Mouse (Mus musculus) skeletal muscle tissue, adult 2 months (tissue): ENCODE measurements at regions not wholly inside any gene's neighbourhood (a gene's known extent, or its start where the extent isn't known, plus 50 kb on each side); places are given as distances from the start of the nearest gene placed in this dataset.
A peak's percentile ranks its signal among the peaks of the same experiment; 100 is the strongest.
"Not testable (repeated sequence)": the region's sequence is repeated elsewhere in the genome, so short reads cannot be mapped to it uniquely, and the experiment has no call there.

Source experiments
- DNase-seq: peaks from one replicate; pipeline ENCODE4 v3.0.0-alpha.2; 2012; ENCODE audit warnings: low read depth, low spot score

DNA sequence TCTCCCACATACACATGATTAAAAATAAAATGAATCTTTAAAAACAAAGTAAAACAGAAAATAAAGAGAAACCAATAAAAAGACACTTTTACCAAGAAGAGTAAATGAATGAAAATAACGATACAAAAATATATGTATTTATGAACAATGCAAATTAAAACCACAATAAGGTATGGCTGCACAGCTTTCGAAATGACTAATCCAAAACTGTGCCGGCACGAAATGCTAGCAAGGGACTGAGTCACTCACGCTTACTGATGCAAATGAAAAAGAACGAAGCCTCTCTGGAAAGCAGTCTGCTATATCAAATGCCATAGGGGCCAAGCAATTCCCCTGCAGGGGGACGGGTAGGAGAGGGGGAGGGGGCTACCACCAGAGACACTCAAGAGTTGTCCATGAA is 704.0 kb downstream of the 4930447A16Rik start:
- DNase-seq, result no peak

DNA sequence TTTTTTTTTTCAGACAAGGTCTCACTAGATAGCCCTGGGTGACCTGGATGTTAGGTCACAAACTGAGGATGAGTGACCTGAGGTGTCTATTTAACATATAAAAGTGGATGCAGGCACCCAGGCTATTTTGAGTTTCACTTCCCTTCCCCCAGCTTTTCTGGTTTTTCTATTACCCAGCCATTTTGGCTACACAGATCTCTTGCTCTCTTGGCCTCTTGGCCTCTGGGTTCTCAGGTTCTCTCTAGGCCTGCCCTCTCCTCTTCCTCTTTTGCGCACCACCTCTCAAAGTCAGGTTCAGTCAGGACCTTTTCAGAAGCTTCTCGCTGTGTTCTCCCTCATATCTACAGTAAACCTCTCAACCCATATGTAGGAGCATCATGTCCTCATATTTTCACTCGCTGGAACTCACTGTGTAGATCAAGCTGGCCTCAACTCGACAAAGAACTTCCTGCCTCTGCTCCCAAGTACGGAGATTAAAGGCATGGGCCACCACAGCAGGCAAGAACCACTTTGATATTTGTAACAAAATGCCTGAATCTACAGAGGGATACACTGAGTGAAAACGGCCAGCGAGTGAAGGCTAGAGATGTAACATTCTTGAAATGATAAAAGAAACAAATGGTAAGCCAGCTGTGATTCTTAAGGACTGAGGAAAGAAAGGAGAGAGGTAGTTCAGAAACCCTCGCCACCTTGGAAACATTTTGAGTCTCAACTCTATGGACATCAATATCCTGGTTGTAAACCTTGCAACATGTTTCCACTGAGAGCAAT is 704.7 kb downstream of the 4930447A16Rik start:
- no peak for DNase-seq

DNA sequence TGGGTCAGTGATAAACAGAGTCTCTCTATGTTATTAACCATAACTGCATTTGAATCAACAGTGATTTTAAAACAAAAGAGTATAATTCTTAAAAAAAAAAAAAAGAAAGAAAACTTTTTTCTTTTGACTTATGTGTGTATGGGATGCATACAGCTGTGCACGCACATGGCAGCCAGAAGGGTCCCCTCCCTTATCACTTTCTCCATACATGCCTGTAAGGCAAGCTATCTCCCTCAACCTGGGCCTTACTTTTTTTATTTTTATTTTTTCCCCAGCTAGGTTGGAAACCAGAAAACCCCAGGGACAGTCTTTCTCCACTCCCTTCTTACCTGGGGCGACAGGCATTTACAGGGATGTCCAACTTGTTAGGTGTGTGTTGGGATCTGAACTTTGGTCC is 705.3 kb downstream of the 4930447A16Rik start:
- no peak for DNase-seq

DNA sequence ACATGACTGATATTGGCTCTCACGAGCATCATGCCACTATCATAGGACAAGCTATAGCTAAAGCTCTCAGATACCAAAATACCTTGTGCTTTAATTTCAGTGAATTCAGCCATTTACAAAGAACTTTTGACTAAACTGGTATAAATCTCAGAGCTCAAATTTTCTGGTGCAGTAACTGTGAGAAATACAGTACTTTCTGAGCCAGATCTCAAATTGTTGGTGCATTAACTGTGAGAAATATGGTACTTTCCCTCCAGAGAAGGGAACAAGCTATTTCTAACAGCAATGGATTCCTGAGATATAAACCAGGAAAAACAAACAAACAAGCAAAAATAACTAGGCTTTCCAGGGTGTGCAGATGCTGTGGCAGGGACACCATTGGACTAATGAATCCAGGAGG is 714.3 kb downstream of the 4930447A16Rik start:
- no peak for DNase-seq

DNA sequence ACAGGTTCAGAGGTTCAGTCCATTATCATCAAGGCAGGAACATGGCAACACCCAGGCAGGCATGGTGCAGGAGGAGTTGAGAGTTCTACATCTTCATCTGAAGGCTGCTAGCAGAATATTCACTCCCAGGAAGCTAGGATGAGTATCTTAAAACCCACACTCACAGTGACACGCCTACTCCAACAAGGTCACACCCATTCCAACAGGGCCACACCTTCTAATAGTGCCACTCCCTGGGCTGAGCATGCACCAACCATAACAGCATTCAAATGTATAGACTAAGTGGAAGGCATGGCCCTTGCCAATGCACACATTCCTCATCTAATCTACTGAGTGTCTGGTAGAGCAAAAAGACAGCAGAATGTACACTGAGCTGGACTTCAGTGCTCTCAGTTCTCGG is 718.1 kb downstream of the 4930447A16Rik start:
- no peak for DNase-seq

DNA sequence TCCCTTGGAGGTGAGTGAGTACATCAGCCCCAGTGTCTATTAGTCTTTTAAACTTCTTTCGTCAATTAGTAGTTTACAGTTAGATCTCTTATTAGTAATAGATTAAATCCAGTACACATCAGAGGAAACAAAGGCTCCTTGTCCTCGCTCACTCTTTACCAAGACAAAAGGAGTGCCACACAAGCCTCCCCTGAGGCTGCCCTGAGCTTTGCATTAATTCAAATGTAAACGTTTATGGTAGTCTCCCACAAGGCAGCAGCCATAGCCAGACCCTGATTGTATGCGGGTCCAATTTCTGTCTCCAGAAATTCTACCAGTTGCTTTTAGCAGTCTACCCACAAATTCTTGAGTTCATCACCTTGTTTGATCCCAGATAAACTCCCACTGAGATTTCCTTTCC is 726.3 kb downstream of the 4930447A16Rik start:
- no peak for DNase-seq

DNA sequence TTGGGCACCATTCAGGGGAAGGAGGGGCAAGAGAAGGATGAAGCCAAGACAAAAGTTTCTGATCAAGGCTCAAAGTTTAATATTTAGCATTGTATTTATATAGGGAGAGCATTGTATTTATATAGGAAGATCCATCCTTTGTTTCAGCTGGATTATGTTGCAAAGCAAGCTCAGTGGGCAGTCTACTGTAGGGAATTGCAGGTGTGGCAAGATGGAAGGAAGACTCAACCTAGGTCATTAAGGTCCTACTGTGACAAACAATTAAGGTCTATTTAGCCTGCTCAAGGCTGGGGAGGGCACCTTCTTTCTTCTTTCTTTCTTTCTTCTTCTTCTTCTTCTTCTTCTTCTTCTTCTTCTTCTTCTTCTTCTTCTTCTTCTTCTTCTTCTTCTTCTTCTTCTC is 728.5 kb downstream of the 4930447A16Rik start:
- DNase-seq, result not testable (repeated sequence)

DNA sequence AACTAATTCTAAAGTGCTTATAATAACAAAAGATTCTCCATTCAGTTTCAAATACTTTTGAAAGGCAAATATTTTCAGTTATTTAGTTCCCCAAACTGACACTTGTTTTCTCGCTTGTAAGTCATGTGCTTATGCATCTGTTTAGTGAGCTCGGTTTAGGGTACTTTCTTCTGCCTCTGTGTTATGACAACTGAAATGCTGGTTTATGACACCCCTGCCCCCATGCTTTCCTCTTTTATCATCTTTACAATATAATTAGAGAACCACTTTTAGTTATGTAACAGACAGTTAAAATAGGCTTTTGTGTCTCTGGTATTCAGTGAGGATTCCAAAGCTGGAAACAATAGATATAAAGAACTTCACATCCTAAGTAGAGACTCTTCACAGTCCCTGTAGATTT is 733.8 kb downstream of the 4930447A16Rik start:
- DNase-seq, result no peak

DNA sequence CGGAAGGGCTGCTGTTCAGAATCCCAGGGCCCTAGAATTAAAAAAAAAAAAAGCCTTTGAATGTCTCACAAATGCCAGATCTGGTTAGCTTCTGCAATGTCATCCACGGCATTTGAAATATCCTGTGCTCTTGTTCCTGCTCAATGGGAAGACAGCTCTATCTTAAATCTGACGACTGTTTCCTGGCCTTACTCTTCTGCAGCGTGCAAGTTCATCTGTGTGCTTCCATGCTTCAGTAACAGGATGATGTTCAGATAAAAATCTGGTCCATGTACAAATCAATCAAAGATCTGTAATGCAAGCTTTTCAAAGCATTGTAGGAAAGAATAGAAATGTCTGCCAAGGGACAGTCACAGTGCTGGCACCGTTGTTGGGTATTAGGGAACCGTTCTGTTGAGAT is 738.4 kb downstream of the 4930447A16Rik start:
- no peak for DNase-seq

DNA sequence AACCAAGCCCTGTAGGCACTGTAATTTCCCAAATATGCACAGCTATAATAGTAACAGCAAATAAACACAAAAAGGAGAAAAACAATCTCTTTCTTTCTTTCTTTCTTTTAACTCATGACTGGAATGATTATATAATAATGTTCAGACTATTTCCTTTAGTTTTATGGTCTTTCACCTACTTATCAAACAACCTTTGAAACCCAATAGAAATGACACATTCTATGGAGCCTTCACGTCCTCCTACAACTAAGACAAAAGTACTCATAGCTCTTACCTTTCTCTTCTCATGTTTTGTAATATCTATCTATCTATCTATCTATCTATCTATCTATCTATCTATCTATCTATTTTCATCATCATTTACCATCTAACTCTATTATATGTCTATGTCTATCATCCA is 739.5 kb downstream of the 4930447A16Rik start:
- DNase-seq, result no peak

DNA sequence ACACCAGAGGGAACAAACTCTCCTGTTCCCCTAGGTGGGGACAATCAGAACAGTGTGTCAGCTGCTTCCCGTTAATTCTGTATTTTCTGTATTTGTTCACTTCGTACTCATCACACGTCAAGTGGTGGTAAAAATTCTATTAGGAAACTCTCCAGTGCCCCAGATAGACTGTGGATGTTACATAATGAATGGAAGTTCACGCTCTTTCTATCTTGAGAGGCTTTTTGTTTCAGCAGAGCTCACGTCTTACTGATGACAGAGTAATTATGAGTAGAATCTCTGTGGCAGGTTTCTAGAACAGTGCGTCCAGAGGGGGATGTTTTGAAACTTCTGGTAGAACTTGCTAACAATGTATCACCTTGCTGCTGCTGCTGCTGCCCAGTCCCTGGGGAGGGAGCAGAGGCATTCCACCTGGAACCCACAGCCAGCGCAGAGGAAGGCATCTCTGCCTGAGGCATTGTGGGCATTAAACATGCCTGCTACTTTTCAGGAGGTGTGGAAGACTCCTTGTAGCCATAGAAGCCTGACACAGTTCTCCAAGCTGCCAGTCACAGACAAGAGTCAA is 740.6 kb downstream of the 4930447A16Rik start:
- no peak for DNase-seq

DNA sequence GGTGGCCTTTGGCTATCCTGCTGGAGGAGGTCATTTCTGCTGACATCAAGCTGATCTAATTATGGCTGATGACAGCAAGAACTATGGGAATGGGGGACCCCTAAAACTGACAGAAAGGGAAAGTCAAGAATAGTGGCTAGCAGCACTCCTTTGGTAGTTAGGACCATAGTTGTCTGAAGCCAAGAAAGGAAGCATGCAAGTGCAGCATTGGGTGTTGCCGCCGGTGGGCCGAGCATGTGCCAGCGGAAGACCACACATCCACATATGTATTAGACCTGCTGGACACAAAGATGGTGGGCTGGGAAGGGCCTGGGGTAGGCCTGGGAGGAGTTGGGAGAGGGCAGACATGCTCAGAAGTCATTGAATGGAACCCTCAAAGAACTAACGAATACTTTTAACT is 741.1 kb downstream of the 4930447A16Rik start:
- no peak for DNase-seq

DNA sequence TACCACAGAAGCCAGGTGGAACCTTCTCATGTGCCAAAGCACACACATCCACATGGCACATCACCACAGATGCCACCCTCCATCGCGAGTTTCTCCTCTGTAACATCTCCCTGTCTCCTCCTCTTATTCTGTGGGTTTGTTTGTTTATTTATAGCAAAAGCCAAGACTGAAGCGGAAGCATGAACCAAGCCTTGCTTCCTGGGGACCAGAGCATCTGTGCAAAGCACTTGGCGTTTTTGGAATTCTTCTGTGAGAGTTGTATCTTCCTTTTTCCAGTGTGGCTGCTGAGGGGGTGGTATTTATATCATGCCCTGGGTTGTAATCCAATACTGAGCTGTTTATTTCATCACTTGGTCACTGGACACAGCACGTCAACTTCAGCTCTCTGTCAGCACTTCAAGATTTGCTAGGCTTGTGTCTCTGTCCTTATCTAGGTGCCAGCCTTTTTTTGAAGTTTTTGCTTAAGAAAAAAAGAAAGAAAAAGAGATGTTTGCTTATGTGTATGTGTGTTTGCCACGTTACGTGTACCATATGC is 742.3 kb downstream of the 4930447A16Rik start:
- peak; percentile 10 for DNase-seq

DNA sequence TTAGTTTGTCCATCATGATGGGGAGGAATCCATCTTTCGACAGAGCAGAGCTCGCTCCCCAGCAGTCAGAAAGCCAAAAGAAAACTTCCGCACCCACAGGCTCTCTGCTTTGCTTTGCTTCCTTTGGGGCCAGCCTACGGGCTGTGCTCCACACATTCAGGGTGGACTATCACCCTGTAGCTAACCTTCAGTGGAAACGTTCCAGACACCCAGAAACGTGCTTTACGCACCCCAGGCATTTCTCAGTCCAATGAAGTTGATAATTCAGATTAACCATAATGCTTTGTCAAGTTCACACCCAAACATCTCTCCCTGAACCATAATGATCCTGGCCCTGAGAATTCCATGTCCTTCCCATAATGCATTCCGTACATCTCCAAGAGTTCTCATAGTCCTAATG is 743.8 kb downstream of the 4930447A16Rik start:
- DNase-seq, result no peak
